9 mouse cellular contexts compared by ENCODE assay signal in genomic region chr19:55838389-55839035, GRCm38 (mm10).
DNase-seq lines count a peak whose midpoint lies in the region; ATAC-seq and TF ChIP-seq lines count a peak whose summit lies in the region.
"Had no signal": no experiment of that assay in that cellular context is flagged by ENCODE, and none has a peak within 500 bp of the region (broad histone marks: within the 10 kb centered on the region; RNA-seq: fewer than 3 reads in every experiment).

No protein-coding gene starts in this region.

- peaks cover 53% of the 10 kb centered on the region for H3K4me1 ChIP-seq in heart, embryonic 11.5 days (ENCODE audit: control insufficient read depth, insufficient read depth, low read length)
- H3K4me1 ChIP-seq in hindbrain, embryonic 11.5 days (replicated peaks; ENCODE audit: control insufficient read depth, insufficient read depth, low read length), result peaks cover 5% of the 10 kb centered on the region; the same call in 1 of the 2 replicates
- peaks cover 27% of the 10 kb centered on the region for H3K4me1 ChIP-seq in liver, postnatal 0 days (ENCODE audit: insufficient read depth)

- no peaks in the 10 kb centered on the region for H3K36me3 ChIP-seq in heart, embryonic 11.5 days (ENCODE audit: control insufficient read depth, insufficient read depth, low read length)
- no peaks in the 10 kb centered on the region for H3K36me3 ChIP-seq in hindbrain, embryonic 11.5 days (ENCODE audit: control insufficient read depth, insufficient read depth, low read length)
- H3K36me3 ChIP-seq in liver, postnatal 0 days (replicated peaks; ENCODE audit: insufficient read depth, low read length), result no peaks in the 10 kb centered on the region

- H3K27ac ChIP-seq in heart, embryonic 11.5 days (ENCODE audit: low read depth, low read length), result peak overlapping the region; percentile 81
- peak overlapping the region; percentile 60 for H3K27ac ChIP-seq in hindbrain, embryonic 11.5 days (ENCODE audit: low read depth, low read length)
- H3K27ac ChIP-seq in liver, postnatal 0 days (ENCODE audit: low read depth), result peak overlapping the region; percentile 67

- no peak for TF ChIP-seq CTCF in liver, postnatal 0 days (IDR thresholded peaks at IDR 0.05; ENCODE audit: low read depth)

- no peaks in the 10 kb centered on the region for H3K27me3 ChIP-seq in heart, embryonic 11.5 days (ENCODE audit: control insufficient read depth, insufficient read depth, low read length)
- no peaks in the 10 kb centered on the region for H3K27me3 ChIP-seq in hindbrain, embryonic 11.5 days (ENCODE audit: control insufficient read depth, insufficient read depth, low read length)
- H3K27me3 ChIP-seq in liver, postnatal 0 days (ENCODE audit: insufficient read depth, low read length), result no peaks in the 10 kb centered on the region

- no peak overlapping the region for H3K9ac ChIP-seq in heart, embryonic 11.5 days (ENCODE audit: low read depth, low read length)
- 0 out of 2 replicates have a peak overlapping the region, but pooled peaks have one; percentile 11 for H3K9ac ChIP-seq in hindbrain, embryonic 11.5 days (ENCODE audit: low read depth, low read length)
- H3K9ac ChIP-seq in liver, postnatal 0 days (replicated peaks), result no peak overlapping the region

- no peaks in the 10 kb centered on the region for H3K9me3 ChIP-seq in heart, embryonic 11.5 days (replicated peaks; ENCODE audit: control insufficient read depth, low read length)
- H3K9me3 ChIP-seq in hindbrain, embryonic 11.5 days (ENCODE audit: control insufficient read depth, low read length), result no peaks in the 10 kb centered on the region
- no peaks in the 10 kb centered on the region for H3K9me3 ChIP-seq in liver, postnatal 0 days (ENCODE audit: low read length)

- WGBS in heart, embryonic 11.5 days (ENCODE audit: insufficient replicate concordance), result 51% methylated on average over 5 of the region's 5 CpGs
- WGBS in hindbrain, embryonic 11.5 days, result 34% methylated on average over 5 of the region's 5 CpGs
- 39% methylated on average over 5 of the region's 5 CpGs for WGBS in liver, postnatal 0 days (ENCODE audit: insufficient replicate concordance)

- H3K4me2 ChIP-seq in heart, embryonic 11.5 days, result no peak overlapping the region
- no peak overlapping the region for H3K4me2 ChIP-seq in hindbrain, embryonic 11.5 days (replicated peaks; ENCODE audit: low read depth, low read length)
- H3K4me2 ChIP-seq in liver, postnatal 0 days (ENCODE audit: low read depth, low read length), result no peak overlapping the region

- TF ChIP-seq EP300 in liver, postnatal 0 days (IDR thresholded peaks at IDR 0.05; ENCODE audit: low read depth), result no peak

- intact Hi-C loops in heart, postnatal 25 days (cut with DNase I), result loop anchor here (5.0 kb wide), 1 partner anchor 46 kb away; no protein-coding TSS in a partner anchor

- no peak for DNase-seq in heart, postnatal 25 days (ENCODE audit: low spot score)
- DNase-seq in Muller cell, postnatal 12 days (ENCODE audit: inconsistent ontology term), result peak; percentile 44
- peak; percentile 25 for DNase-seq in hindbrain, embryonic 11.5 days (ENCODE audit: low spot score)
- no peak for DNase-seq in liver, postnatal 0 days
- DNase-seq in cerebellum, adult 9-11 months, result no peak
- DNase-seq in cerebellum, adult 11-12 months, result no peak
- DNase-seq in layer of hippocampus, adult 11-12 months (ENCODE audit: low spot score), result no peak
- DNase-seq: gastrocnemius, postnatal 25 days had no signal

- H3K4me3 ChIP-seq in heart, embryonic 11.5 days (ENCODE audit: low read depth, low read length), result no peak overlapping the region
- H3K4me3 ChIP-seq in hindbrain, embryonic 11.5 days (ENCODE audit: low read depth, low read length), result no peak overlapping the region
- no peak overlapping the region for H3K4me3 ChIP-seq in liver, postnatal 0 days (ENCODE audit: low read depth, low read length)

- ATAC-seq in heart, embryonic 11.5 days (replicated peaks; ENCODE audit: insufficient number of reproducible peaks, low FRiP score, low TSS enrichment), result no peak
- peak; percentile 40; the same call in 1 of the 2 replicates for ATAC-seq in hindbrain, embryonic 11.5 days (ENCODE audit: low FRiP score)
- ATAC-seq in liver, postnatal 0 days, result no peak

Comparison
In these comparisons a context has a peak if more than half of its experiments do, and no peak if none do; other contexts are left out.
1. DNase-seq: peak in Muller cell, postnatal 12 days (single experiment) and hindbrain, embryonic 11.5 days (single experiment); none in heart, postnatal 25 days (single experiment), liver, postnatal 0 days (single experiment), cerebellum, adult 9-11 months (single experiment), cerebellum, adult 11-12 months (single experiment) and layer of hippocampus, adult 11-12 months (single experiment).
2. Peak in every context shown above with its lines, with median percentiles within 50 percentile points of each other: H3K27ac ChIP-seq.